Mouse (Mus musculus) thymus, postnatal 10 days (tissue): ENCODE measurements around the gene Ptbp2.
A peak's percentile ranks its signal among the peaks of the same experiment; 100 is the strongest.

ENCODE experiments used
- DNase-seq, 2 experiments: peaks; one replicate each; pipeline ENCODE4 v3.0.0; 2021; ENCODE audit warnings: low spot score in 2 of 2

The Ptbp2 gene

DNA sequence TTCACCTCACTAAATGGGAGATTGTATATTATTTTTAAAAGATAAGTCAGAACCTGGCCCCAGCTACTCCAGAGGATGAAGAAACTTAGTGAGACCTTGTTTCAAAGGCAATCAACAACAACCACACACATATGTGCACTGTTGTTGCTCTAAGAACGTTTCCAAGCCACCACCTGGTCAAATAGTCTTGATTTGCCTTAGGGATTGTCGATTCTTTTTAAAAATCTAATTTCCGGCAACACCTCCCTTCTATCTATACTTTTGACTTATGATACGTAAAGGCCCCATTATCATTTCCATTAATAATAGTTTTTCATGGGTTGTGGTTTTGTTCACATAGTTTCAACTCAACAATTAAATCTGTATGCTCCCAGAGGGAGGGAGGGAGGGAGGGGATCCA, at the start of gene Ptbp2:
Gene Ptbp2 (minus strand): TSS at position 101 of the 400 bp plus-strand sequence.
- DNase-seq: no peak

DNA sequence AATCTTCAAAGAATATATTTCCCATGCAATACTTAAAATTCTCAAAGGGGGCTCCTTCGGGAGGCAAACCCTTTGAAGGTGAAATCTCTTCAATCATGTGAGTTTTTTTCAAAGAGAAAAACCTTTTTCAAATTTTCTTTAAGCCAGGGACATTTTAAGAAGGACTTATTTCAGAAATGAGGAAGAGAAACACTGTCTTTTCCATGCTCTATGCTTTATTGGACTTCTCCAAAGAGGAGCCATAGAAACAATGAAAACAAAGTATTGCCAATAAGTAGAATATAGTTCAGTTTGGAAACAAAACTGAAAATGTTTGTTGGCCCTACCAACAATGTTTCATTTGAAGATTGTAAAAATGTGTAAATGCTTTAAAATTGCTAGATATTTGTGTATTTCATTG, 30.4 kb upstream of the Ptbp2 start:
- DNase-seq: no peak

DNA sequence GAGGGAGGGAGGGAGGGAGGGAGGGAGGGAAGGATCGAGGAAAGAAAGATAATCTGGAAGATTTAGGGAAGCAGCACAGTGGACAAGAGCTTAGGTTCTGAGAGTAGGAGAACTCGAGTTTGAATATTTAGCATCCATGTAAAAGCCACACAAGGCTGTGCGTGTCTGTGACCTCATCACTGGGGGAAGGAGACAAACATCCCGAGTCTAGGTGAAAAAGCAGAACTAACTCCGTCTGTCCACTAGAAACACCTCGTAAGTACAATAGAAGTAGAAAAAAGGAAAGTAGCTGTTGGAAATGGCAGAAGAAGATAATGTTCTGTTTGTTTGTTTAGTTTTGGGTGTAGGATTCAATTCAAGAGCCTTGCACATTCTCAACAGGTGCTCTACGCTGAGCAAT, 21.9 kb upstream of the Ptbp2 start:
- DNase-seq: no peak

GRCm38 (mm10) chr3:119794677-119795365, 10.6 kb upstream of the Ptbp2 start:
- no peak for DNase-seq

- peak; percentile 79 to 85 for DNase-seq
These were observed 1.1 kb downstream of the Ptbp2 start for GRCm38 (mm10) chr3:119782946-119783701.

DNA sequence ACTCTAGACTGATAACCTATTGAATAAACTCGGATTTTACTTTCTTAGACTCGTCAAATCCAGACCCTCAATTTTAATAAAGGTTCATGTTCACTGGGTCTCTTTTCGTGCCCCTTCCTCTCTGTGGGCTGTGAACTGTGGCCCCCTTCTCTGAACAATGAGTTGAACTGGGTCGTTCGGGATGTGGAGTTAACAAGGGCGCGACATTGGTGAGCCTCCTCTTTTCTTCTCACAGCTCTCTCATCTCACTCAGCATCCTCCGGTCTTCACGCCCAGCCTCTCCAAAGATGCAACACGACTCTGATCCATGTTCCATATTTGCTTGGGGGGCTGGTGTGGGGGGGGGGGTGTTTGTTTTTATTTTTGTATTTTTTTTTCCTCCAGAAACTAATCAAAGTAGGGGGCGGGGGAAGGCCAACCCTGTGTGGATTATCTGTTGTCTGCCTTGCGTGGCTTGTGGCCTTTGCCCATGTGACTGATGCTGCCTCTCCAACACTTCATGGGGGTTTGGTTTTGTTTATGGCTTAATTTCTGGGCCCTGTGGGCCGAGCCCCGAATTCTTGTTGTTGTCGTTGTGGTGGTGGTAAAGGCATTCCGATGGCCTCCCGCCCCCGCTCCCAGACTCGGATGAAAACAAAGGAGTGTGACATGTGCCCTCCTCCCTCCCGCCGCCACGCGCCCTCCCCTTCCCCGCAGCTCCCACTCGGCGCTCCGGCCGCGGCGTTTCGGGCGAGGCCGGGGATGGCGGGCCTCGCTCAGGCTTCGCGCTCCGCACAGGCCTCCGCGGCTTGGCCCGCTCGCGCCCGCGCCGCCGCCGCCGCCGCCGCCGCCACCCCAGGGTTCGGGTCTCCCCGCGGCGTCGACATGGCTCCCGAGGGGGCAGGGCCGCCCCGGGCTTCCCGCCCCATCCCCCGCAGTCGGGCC, 2.0 kb downstream of the Ptbp2 start:
- peak; percentile 30 to 49 for DNase-seq

- no peak for DNase-seq
These were observed 3.4 kb downstream of the Ptbp2 start for GRCm38 (mm10) chr3:119780876-119781275.

GRCm38 (mm10) chr3:119779261-119779660, 5.0 kb downstream of the Ptbp2 start:
- DNase-seq: no peak

- no peak for DNase-seq
These were observed 5.8 kb downstream of the Ptbp2 start for GRCm38 (mm10) chr3:119778431-119778830.

GRCm38 (mm10) chr3:119776129-119776528, 8.1 kb downstream of the Ptbp2 start:
- no peak for DNase-seq

DNA sequence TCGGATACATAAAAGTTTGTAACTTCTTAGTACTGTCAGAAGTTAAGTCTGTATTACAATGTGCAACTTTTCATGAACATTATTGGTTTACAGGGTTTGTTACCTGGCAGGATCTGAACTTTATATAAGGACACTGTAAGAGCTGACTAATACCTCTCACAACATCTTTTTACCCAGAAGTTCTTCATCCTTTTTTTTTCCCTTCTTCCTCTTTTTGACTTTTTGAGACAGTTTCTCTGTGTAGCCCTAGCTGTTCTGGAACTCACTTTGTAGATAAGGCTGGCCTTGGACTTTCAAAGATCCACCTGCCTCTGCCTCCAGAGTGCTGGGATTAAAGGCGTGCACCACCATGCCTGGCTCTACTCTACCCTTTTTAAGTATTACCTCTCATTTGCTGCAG, 11.5 kb downstream of the Ptbp2 start:
- no peak for DNase-seq

GRCm38 (mm10) chr3:119763772-119764171, 20.5 kb downstream of the Ptbp2 start:
- DNase-seq: no peak

DNA sequence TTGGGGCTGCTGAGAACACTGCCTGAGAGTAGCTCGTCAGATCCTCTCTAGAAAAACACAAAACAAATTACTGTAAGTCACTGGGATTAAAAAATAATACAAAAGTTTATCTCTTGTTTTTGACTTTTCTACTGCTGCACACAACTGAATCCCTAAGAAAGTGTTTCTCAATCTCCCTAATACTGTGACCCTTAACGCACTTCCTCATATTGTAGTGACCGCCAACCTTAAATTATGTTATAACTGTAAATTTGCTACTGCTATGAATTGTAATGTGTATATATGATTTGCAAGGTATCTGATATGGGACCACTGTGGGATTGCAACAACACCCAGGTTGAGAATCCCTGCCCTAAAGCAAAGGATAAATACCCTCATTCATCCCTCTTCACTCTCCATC, 22.5 kb downstream of the Ptbp2 start:
- no peak for DNase-seq

DNA sequence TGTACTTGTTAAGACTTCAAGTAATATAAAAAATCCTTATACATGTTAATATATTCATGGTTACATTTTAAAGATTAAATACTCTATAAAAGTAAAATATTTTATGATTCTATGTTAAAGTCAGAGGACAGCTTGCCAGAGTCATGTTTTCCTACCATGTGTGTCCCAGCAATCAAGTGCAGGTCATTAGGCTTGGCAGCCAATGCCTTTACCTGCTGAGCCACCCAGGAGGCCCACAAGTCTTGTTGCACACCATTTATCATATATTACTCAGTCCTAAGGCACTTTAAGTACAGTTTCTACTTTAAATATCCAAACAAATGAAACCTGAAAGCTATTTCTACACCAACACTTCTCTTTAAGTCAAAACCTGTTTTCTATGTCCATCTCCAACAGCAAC, 30.5 kb downstream of the Ptbp2 start:
- no peak for DNase-seq

GRCm38 (mm10) chr3:119749551-119750249, 34.6 kb downstream of the Ptbp2 start:
- no peak for DNase-seq

DNA sequence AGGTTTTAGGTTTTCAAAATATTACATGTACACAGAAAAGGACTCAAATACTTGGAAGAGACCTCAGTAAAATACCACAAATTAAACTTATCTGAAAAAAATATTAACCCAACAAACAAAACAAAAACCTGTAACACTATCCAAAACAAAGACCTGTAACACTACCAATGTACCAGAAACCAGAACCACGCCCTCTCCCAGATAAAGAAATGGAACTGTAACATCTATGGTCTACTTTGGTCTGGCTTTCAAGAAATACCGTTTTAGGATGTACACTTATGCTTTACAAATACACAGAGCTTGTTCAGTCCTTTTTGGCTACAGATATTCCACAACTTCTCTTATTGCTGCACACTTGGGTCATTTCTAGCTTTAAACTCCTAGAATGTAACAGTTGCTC, 35.1 kb downstream of the Ptbp2 start:
- DNase-seq: no peak

DNA sequence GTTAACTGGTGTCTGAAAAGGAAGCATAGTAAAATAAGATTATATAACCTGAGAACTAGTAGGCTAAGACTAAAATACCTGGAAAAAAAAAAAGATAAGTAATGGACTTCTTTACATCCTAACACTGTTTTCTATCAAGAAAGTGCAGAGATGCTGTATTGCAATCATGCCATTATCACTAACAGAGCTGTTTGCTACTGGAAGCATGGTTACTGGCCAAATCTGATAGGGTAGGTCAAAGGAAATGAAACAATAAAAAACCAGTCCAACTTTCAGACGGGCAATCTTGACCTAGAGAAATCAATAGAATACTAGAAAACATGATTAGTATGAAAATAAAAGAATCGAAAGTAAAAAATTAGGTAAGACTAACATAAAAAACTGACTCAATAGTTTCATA, 37.6 kb downstream of the Ptbp2 start:
- DNase-seq: no peak

- no peak for DNase-seq
These were observed 38.5 kb downstream of the Ptbp2 start for GRCm38 (mm10) chr3:119745801-119746200.

DNA sequence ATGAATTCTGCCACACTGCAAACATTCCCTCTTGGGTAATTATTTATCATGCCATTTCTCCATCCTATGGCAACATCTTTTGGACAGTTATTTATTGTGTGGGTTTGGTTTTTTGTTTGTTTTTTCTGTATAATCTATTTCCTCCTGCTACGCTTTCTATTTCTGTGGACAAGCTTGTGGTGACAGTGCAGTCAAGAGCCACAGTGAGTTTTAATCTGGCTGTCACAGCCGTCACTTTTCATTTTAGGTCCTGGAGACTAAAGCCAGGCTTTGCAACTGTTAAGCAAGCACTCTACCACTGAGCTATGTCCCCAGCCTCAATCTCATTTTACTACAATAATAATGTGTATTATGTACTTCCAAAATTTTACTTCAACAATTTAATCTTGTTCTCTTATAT, 54.4 kb downstream of the Ptbp2 start:
- DNase-seq: no peak

- DNase-seq: no peak
These were observed 72.2 kb downstream of the Ptbp2 start for GRCm38 (mm10) chr3:119712066-119712465.

GRCm38 (mm10) chr3:119711503-119711902, 72.8 kb downstream of the Ptbp2 start:
- no peak for DNase-seq

DNA sequence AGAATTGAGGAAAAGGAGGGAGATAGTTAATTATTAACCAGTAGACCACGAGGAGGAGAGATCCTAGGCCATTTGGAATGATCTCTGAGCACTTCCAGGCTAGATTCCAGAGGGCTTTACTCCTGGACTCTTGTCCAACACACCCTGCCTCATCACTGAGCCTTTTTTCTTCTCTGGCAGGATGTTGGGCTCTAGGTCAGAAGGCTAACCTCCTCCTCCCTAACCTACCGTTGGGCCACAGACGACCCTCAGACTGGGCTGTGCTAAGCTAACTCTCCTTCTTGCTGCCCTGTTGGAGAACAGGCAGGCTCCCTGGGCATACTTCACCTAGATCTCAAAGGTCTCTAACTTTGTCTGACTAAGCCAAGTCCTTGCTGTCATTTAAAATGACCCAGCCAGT, 82.8 kb downstream of the Ptbp2 start:
- no peak for DNase-seq
